Mouse (Mus musculus) kidney, embryonic 15.5 days (tissue): ENCODE data around the gene Mcoln3. TPM values are rescaled to one million over a fixed set of nuclear protein-coding genes. Genes with fewer than 3 reads are reported as not detected.
A peak's percentile ranks its signal among the peaks of the same experiment; 100 is the strongest.

Source experiments
- ATAC-seq: fragments of 200-750 bp; cut with Nextera tagmentation; replicated peaks from 2 replicates; pipeline ENCODE4 v1.8.0; 2017; ENCODE audit warnings: moderate TSS enrichment; ENCODE audit not compliant: low FRiP score
- H3K27ac ChIP-seq: fragments of 300-500 bp; sonication (generic); 2 replicates; pipeline ENCODE4 v1.5.1; 2015; ENCODE audit warnings: mild to moderate bottlenecking, inconsistent platforms
- H3K27me3 ChIP-seq: fragments of 300-500 bp; sonication (generic); 2 replicates; pipeline ENCODE4 v1.6.1; 2015; ENCODE audit warnings: inconsistent platforms
- H3K36me3 ChIP-seq: fragments of 300-500 bp; sonication (generic); 2 replicates; pipeline ENCODE4 v1.6.1; 2015; ENCODE audit warnings: inconsistent platforms
- H3K4me1 ChIP-seq: fragments of 300-500 bp; sonication (generic); 2 replicates; pipeline ENCODE4 v1.6.1; 2015; ENCODE audit warnings: inconsistent platforms
- H3K4me2 ChIP-seq: fragments of 300-500 bp; sonication (generic); 2 replicates; pipeline ENCODE4 v1.6.1; 2015; ENCODE audit warnings: moderate library complexity, mild to moderate bottlenecking, inconsistent platforms
- H3K4me3 ChIP-seq: fragments of 300-500 bp; sonication (generic); replicated peaks from 2 replicates; pipeline ENCODE4 v1.5.1; 2015; ENCODE audit warnings: mild to moderate bottlenecking, inconsistent platforms
- H3K9ac ChIP-seq: fragments of 300-500 bp; sonication (generic); 2 replicates; pipeline ENCODE4 v1.6.1; 2015; ENCODE audit warnings: mild to moderate bottlenecking, inconsistent platforms
- H3K9me3 ChIP-seq: fragments of 300-500 bp; sonication (generic); replicated peaks from 2 replicates; pipeline ENCODE4 v1.6.1; 2016; ENCODE audit warnings: inconsistent platforms
- WGBS: fragments of 180-500 bp; shearing (Covaris S2); methylation state at CpG from one replicate; pipeline ENCODE4 v1.1.7; 2015; ENCODE audit warnings: mixed read lengths; 5-methylcytosine and 5-hydroxymethylcytosine counted together
- polyA plus RNA-seq: library from polyadenylated mRNA; unstranded; fragments of >200 nt; fragmentation: Nextera tagmentation; extraction: Ambion mirVana; gene quantifications from 2 replicates; pipeline ENCODE4 v1.2.1, GENCODE M21; 2015

Mcoln3 gene
- polyA plus RNA-seq, 1 experiment from 2014 or later: 14.0 TPM

DNA sequence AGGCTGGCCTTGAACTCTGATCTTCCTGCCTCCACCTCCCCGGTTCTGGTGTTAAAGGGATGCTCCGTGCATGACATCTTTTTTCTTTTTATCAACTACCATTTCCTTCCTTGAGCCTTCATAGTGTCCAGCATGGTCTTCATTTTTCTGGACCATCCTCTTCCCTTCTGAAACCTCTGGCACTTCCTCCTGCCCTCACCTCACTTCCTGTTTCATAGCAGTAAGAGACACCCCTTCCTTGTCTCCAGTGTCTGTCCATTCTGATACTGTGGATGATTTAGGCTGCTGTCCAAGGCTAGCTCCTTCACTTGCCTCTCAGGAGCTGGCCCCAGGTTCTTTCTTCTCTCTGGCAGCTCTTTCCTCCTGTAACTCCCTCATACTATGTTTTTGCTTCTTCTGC lies 18.2 kb downstream of the Mcoln3 start:
- no peak overlapping the region for H3K27ac ChIP-seq
- no peak overlapping the region for H3K9ac ChIP-seq
- 72% methylated on average over 2 of the region's 2 CpGs for WGBS
- H3K4me2 ChIP-seq: no peak overlapping the region
- no peaks in the 10 kb centered on the region for H3K9me3 ChIP-seq
- no peaks in the 10 kb centered on the region for H3K27me3 ChIP-seq
- H3K4me3 ChIP-seq: no peak overlapping the region
- no peaks in the 10 kb centered on the region for H3K36me3 ChIP-seq
- no peaks in the 10 kb centered on the region for H3K4me1 ChIP-seq
- ATAC-seq: no peak

DNA sequence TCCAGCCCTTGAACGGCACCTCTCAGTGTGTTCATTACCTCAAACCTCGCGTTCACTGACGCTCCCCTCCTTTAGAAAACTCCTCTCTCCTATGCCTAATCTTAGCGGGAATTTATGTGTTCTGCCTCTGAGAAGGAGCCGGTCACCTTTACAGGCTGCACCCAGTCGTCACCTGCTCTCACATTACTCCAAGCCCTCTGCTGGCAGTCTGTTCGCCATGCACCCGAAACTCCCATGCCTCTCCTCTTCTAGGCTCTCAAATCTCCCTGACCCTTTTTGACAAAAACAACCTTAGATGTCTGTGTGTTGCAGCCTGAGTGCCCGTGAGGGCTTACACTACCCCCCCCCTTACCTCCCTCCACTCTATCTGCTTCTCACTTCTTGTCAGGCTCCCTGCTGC lies 19.2 kb downstream of the Mcoln3 start:
- H3K27me3 ChIP-seq: no peaks in the 10 kb centered on the region
- H3K36me3 ChIP-seq: no peaks in the 10 kb centered on the region
- H3K9ac ChIP-seq: no peak overlapping the region
- WGBS: 37% methylated on average over 10 of the region's 10 CpGs
- no peak overlapping the region for H3K4me2 ChIP-seq
- no peaks in the 10 kb centered on the region for H3K4me1 ChIP-seq
- H3K27ac ChIP-seq: no peak overlapping the region
- no peak overlapping the region for H3K4me3 ChIP-seq
- ATAC-seq: no peak
- H3K9me3 ChIP-seq: no peaks in the 10 kb centered on the region

DNA sequence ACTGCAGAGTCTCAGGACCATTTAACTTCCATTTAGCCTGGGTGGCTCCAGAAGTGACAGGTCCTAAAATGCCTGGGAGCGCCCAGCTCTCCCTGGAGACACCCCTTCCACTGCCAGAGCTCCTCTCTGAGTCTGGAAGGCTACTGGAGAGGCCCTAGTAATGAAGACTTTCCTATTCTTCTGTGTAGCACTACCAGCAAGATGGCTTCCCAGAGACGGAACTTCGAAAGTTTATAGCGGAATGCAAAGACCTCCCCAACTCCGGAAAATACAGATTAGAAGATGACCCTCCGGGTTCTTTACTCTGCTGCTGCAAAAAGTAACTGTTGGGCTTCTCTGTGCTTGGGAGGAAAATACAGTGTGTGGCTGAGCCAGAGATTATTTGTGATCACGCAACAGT lies 23.0 kb downstream of the Mcoln3 start:
- Histone ChIP-seq H3K9me3 (no peaks in the 10 kb centered on the region), H3K9ac (no peak overlapping the region), H3K27me3 (no peaks in the 10 kb centered on the region), H3K4me2 (no peak overlapping the region), H3K4me3 (no peak overlapping the region), H3K36me3 (no peaks in the 10 kb centered on the region), H3K4me1 (no peaks in the 10 kb centered on the region), H3K27ac (no peak overlapping the region)
- 92% methylated on average over 7 of the region's 7 CpGs for WGBS
- ATAC-seq: no peak

DNA sequence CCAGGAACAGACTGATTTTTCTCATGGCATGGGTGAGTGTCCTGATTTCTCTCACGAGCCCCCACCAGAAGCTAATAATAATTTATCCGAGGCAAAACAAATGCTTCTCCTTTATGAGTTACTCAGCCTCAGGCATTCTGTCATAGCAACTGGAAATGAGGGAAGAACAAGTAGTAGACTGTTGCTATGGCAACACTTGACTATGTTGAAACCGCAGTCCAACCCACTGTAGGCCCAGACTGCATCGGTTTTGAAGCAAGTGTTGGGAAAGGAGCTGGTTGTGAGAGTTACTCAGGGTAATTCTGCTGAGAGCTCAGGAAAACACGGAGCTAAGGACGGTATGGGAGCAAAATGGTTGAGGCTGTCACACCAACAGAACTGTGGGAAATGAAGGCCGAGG lies 25.3 kb downstream of the Mcoln3 start:
- Histone ChIP-seq H3K27me3 (no peaks in the 10 kb centered on the region), H3K27ac (no peak overlapping the region), H3K4me1 (no peaks in the 10 kb centered on the region), H3K9ac (no peak overlapping the region), H3K36me3 (no peaks in the 10 kb centered on the region), H3K4me2 (no peak overlapping the region), H3K4me3 (no peak overlapping the region), H3K9me3 (no peaks in the 10 kb centered on the region)
- ATAC-seq: no peak
- 89% methylated on average over 7 of the region's 7 CpGs for WGBS

DNA sequence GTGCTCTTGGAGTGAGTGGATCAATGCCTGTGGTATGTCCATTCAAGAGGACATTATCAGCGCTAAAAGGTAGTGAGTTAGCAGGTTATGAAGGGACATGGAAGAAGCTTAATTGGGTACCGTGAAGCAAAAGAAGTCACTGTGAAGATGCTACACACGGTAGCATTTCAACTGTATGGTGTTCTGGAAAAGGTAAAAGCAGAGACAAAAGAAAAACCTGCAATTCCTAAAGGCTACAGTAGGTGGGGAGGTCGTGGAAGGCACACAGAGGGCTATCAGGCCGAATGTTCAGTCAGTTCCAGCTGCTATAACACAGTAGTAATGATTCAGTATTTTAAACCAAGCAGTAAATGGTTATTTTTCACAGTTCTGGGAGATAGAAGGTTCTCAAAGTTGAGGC lies 28.3 kb downstream of the Mcoln3 start:
- no peak for ATAC-seq
- Histone ChIP-seq H3K4me1 (peaks cover 16% of the 10 kb centered on the region), H3K36me3 (no peaks in the 10 kb centered on the region), H3K9ac (no peak overlapping the region), H3K9me3 (no peaks in the 10 kb centered on the region), H3K27me3 (peaks cover 6% of the 10 kb centered on the region; the same call in 1 of the 2 replicates), H3K4me3 (no peak overlapping the region), H3K4me2 (no peak overlapping the region), H3K27ac (no peak overlapping the region)
- WGBS: 55% methylated on average over 5 of the region's 5 CpGs

DNA sequence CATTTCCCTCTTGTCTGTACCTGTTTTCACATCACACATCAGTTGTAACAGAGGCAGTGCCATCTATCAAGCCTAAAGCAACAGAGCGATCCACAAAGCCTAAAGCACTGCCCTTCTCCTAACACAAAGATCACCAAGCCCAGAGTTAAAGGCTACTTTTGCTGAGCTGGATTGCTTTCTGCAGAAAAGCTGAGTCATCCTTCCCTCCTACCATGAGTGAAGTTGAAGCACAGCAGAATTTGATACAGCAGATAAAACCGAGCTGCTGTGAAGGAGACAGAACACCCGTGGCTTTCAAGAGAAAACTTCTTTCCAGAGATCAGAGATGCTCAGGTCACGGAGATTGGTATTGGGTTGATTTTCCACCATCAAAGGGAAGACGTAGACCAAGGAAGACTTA lies 28.9 kb downstream of the Mcoln3 start:
- Histone ChIP-seq H3K36me3 (no peaks in the 10 kb centered on the region), H3K4me2 (no peak overlapping the region), H3K4me1 (peaks cover 20% of the 10 kb centered on the region), H3K9ac (no peak overlapping the region), H3K4me3 (no peak overlapping the region), H3K9me3 (no peaks in the 10 kb centered on the region), H3K27ac (no peak overlapping the region), H3K27me3 (peaks cover 6% of the 10 kb centered on the region; the same call in 1 of the 2 replicates)
- WGBS: 44% methylated on average over 5 of the region's 5 CpGs
- ATAC-seq: no peak

DNA sequence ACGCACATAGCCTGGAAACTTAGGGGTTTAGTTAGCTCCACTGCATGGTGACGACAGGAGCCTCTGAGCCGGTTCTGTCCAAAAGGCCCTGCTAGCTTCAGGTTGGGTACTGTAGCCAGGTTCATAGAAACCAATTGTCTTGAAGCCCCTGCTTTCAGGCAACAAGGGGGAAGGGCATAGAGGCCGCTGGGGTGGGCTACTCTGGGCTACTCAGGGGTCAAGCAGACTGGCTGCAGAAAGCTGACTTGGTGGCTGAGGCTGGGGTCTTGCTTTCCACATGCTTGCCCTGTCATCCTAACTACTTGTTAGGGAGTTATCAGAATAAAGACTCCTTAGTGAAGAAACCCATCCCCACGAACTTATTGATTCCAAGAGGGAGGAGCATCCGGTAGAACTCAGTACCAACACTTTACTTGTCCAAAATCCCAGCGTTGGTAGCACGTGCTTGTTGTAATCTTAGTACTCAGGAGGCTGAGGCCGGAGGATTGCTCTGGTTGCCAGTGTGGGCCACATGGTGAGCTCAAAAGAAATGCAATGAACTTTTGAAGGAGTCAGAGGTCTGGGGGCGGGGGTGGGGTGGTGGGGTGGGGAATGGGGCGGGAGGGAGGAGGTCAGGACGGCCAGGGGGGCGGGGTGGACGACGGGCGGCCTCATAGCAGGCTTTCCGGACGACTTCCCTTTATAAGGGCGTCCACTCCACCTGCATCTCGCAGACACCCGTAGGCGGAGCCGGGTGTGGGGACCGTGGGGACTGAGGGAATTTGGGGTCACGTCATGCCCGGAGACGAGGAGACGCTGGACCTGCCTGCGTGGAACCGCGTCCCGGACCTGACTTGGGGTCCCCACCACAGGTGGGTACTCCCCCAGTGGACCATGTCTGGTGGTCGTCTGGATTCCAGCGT lies 32.2 kb downstream of the Mcoln3 start, which contains the start of gene Mcoln2:
Gene Mcoln2 (plus strand): TSS at position 678 of the 902 bp plus-strand sequence.
- H3K27ac ChIP-seq: no peak within 1 kb of the TSS
- H3K4me3 ChIP-seq: peak within 1 kb of the TSS; percentile 48
- peak within 1 kb of the TSS; percentile 91 for H3K4me2 ChIP-seq
- peaks cover 14% of the 10 kb centered on the region for H3K27me3 ChIP-seq
- ATAC-seq: peak; percentile 59
- no peaks in the 10 kb centered on the region for H3K36me3 ChIP-seq
- no peaks in the 10 kb centered on the region for H3K9me3 ChIP-seq
- H3K9ac ChIP-seq: peak within 1 kb of the TSS; percentile 34; the same call in 1 of the 2 replicates
- H3K4me1 ChIP-seq: peaks cover 23% of the 10 kb centered on the region
- 14% methylated on average over 30 of the region's 34 CpGs for WGBS

DNA sequence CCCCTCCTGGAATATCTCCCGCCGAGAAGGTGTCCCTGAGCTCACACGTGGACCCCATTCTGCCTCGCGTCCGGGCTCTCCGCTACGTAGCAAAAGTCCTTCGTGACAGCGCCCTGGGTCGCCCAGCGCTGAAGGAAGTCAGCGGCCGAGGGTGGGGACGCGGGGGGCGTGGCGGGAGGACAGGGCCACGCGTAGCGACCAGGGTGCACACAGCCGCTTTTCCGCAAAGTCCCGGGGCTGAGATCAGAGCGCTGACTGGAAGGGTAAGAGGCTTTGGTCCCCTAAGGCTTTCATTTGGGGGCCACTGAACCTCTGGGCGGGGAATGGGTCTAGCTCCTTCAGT lies 32.8 kb downstream of the Mcoln3 start:
- WGBS: 2% methylated on average over 26 of the region's 26 CpGs
- H3K4me1 ChIP-seq: peaks cover 23% of the 10 kb centered on the region
- no peaks in the 10 kb centered on the region for H3K9me3 ChIP-seq
- H3K4me2 ChIP-seq: peak overlapping the region; percentile 91
- peak overlapping the region; percentile 34; the same call in 1 of the 2 replicates for H3K9ac ChIP-seq
- no peaks in the 10 kb centered on the region for H3K36me3 ChIP-seq
- H3K4me3 ChIP-seq: peak overlapping the region; percentile 48
- peaks cover 14% of the 10 kb centered on the region for H3K27me3 ChIP-seq
- peak; percentile 33; the same call in 1 of the 2 replicates for ATAC-seq
- H3K27ac ChIP-seq: no peak overlapping the region

DNA sequence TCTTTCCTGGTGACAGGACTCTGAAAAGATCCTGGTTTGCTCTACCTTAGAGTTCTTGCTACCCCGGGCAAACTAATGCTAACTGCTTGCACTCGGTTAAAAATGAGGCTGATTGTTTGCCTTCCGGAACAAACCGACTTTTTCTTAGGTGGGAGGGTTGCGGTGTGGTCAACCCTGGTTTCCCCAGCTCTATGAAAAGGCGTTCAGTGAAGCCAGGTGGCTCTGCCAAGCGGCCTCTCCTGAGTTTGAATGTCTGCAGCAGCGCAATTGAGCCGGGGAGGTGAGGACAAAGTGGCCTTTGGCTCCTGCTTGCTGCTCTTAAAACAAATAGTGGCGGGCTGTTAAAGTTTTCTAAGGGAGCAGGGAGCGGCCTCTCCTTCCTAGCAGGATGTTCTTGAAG lies 33.3 kb downstream of the Mcoln3 start:
- no peaks in the 10 kb centered on the region for H3K9me3 ChIP-seq
- WGBS: 3% methylated on average over 11 of the region's 11 CpGs
- peak overlapping the region; percentile 48 for H3K4me3 ChIP-seq
- no peak overlapping the region for H3K27ac ChIP-seq
- peaks cover 23% of the 10 kb centered on the region for H3K4me1 ChIP-seq
- H3K27me3 ChIP-seq: peaks cover 14% of the 10 kb centered on the region
- peak overlapping the region; percentile 91 for H3K4me2 ChIP-seq
- H3K9ac ChIP-seq: no peak overlapping the region
- ATAC-seq: no peak
- no peaks in the 10 kb centered on the region for H3K36me3 ChIP-seq

DNA sequence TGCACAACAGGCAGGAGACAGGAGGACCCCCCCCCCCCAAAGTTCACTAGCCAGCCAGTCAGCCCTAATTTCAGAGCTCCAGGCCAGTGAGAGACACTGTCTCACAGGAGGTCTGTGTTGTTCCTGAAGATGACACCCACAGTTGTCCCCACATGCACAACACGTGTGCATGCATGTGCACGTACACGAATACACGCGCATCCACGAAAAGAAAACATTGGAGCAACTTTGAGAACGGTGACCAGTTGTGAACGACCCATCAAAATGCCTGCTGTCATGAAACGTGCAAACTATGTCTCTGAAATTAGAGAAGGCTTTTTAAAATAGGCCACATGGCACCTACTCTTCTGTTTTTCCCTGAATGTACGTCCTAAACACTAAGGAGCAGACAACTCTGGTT lies 34.1 kb downstream of the Mcoln3 start:
- H3K27ac ChIP-seq: no peak overlapping the region
- no peak overlapping the region for H3K9ac ChIP-seq
- no peaks in the 10 kb centered on the region for H3K9me3 ChIP-seq
- no peaks in the 10 kb centered on the region for H3K36me3 ChIP-seq
- H3K4me2 ChIP-seq: no peak overlapping the region
- 90% methylated on average over 10 of the region's 10 CpGs for WGBS
- ATAC-seq: no peak
- peaks cover 23% of the 10 kb centered on the region for H3K4me1 ChIP-seq
- H3K4me3 ChIP-seq: no peak overlapping the region
- peaks cover 14% of the 10 kb centered on the region for H3K27me3 ChIP-seq

DNA sequence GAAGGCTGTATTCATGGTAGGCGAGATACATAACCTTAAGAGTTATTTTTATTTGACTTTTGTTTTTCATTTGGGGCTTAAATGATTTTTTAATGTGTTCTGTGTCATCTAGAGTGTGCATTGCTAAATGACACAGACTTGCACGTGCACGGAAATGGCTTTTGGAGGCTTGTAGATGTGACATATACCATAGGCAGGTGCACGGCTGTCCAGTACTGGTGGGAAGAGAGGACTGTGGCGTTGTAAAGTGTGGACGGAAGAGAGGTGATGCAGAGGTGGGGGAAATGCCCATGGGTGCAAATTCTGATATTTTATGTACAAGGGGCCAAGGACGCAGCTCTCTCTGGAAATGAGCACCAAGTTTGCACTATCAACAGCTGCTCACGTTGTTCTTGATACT lies 34.5 kb downstream of the Mcoln3 start:
- Histone ChIP-seq H3K9me3 (no peaks in the 10 kb centered on the region), H3K4me3 (no peak overlapping the region), H3K9ac (no peak overlapping the region), H3K27ac (no peak overlapping the region), H3K4me1 (peaks cover 23% of the 10 kb centered on the region), H3K36me3 (no peaks in the 10 kb centered on the region), H3K27me3 (peaks cover 14% of the 10 kb centered on the region), H3K4me2 (no peak overlapping the region)
- ATAC-seq: no peak
- WGBS: 88% methylated on average over 8 of the region's 8 CpGs

DNA sequence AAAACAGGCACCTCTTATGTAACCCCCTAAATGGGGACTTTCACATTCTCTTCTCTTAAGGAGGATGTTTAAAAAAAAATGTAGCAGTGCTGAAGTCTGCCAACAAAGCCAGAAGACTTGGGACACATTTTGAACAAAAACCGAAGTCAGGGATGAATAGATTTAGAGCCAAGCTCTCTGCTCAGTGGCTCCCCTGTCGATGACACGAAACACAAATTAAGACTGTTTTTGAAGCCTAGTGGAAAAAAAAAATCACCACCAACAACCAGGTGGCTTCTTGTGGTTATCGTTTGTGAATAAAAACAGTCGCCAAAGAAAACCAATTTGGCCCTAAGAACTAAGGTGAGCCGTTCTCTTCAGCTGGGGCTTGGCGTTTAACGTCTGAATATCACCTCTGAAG lies 35.1 kb downstream of the Mcoln3 start:
- no peak overlapping the region for H3K9ac ChIP-seq
- H3K4me3 ChIP-seq: no peak overlapping the region
- no peaks in the 10 kb centered on the region for H3K9me3 ChIP-seq
- no peak for ATAC-seq
- peaks cover 14% of the 10 kb centered on the region for H3K27me3 ChIP-seq
- no peak overlapping the region for H3K27ac ChIP-seq
- peaks cover 23% of the 10 kb centered on the region for H3K4me1 ChIP-seq
- 83% methylated on average over 8 of the region's 8 CpGs for WGBS
- H3K4me2 ChIP-seq: no peak overlapping the region
- no peaks in the 10 kb centered on the region for H3K36me3 ChIP-seq
